Mouse (Mus musculus): ENCODE data around the gene Ifnar2.

- TF ChIP-seq CTCF (IDR thresholded peaks at IDR 0.05) (no peak), EP300 (IDR thresholded peaks at IDR 0.05; ENCODE audit: insufficient read depth, low read depth, low read length) (no peak)
These were observed 65.5 kb downstream of the Ifnar2 start for GRCm38 (mm10) chr16:91438081-91438480.

All from heart, adult 2 months (tissue).